In the genomic region with DNA sequence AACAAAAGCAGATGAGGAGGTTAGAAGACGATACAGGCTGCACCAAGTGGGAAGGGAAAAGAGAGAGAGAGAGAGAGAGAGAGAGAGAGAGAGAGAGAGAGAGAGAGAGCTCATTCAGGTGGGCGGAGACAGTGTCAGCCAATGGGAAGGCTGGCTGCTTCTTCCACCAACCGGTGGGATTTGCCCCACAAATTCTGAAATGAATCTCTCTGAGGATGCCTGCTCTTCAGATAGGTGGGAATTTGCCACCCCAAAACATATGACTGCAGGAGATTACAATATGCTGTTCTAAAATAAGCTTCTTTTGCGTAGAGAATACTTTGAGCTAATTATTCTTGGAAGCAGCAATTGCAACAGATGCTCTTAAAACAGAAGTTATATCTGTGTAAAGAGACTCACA, we compare ENCODE assay signal across 22 mouse cellular contexts. TPM values are rescaled to one million over a fixed set of nuclear protein-coding genes. Genes with fewer than 3 reads are reported as not detected.
DNase-seq lines count a peak whose midpoint lies in the region; ATAC-seq and TF ChIP-seq lines count a peak whose summit lies in the region.
"Had no signal": no experiment of that assay in that cellular context is flagged by ENCODE, and none has a peak within 500 bp of the region (broad histone marks: within the 10 kb centered on the region; RNA-seq: fewer than 3 reads in every experiment).

No protein-coding gene starts in this region.

- peak; percentile 13 for DNase-seq in left cerebral cortex, adult 11 months (ENCODE audit: low spot score)
- DNase-seq in left cerebral cortex, postnatal 4 days: no peak
- DNase-seq in layer of hippocampus, adult 9-11 months: peak; percentile 39
- peak; percentile 16 for DNase-seq in right cerebral cortex, postnatal 4 days
- no peak for DNase-seq in lung, postnatal 0 days (ENCODE audit: low spot score)
- no peak for DNase-seq in urinary bladder, postnatal 4 days (ENCODE audit: low spot score in 2 of 2)
- DNase-seq: adrenal gland, postnatal 14 days; cerebellum, postnatal 14 days; heart, adult 2 months; liver; lung, adult 18-20 months; thymus, adult 2 months had no signal

- H3K4me2 ChIP-seq in forebrain, embryonic 16.5 days (ENCODE audit: low read length): no peak overlapping the region
- H3K4me2 ChIP-seq in lung, postnatal 0 days (replicated peaks; ENCODE audit: low read depth, low read length): no peak overlapping the region
- H3K4me2 ChIP-seq: hindbrain, embryonic 12.5 days; neural tube, embryonic 13.5 days had no signal

- no peak for TF ChIP-seq EP300 in lung, postnatal 0 days (IDR thresholded peaks at IDR 0.05)

- H3K4me3 ChIP-seq in forebrain, embryonic 16.5 days (replicated peaks; ENCODE audit: low read length): no peak overlapping the region
- no peak overlapping the region for H3K4me3 ChIP-seq in lung, postnatal 0 days (ENCODE audit: low read depth, low read length)
- H3K4me3 ChIP-seq: erythroblast, embryonic 14.5 days; heart, adult 2 months; hindbrain, embryonic 12.5 days; neural tube, embryonic 13.5 days had no signal

- no peaks in the 10 kb centered on the region for H3K9me3 ChIP-seq in forebrain, embryonic 16.5 days (ENCODE audit: control insufficient read depth, low read length)
- H3K9me3 ChIP-seq in lung, postnatal 0 days (ENCODE audit: low read length): no peaks in the 10 kb centered on the region
- H3K9me3 ChIP-seq: hindbrain, embryonic 12.5 days; neural tube, embryonic 13.5 days had no signal

- TF ChIP-seq CTCF in lung, postnatal 0 days (IDR thresholded peaks at IDR 0.05): no peak

- H3K27me3 ChIP-seq in forebrain, embryonic 16.5 days (replicated peaks; ENCODE audit: control insufficient read depth, insufficient read depth, low read length): no peaks in the 10 kb centered on the region
- H3K27me3 ChIP-seq in lung, postnatal 0 days (replicated peaks; ENCODE audit: insufficient read depth, low read length): no peaks in the 10 kb centered on the region
- H3K27me3 ChIP-seq: hindbrain, embryonic 12.5 days had no signal

- H3K36me3 ChIP-seq in forebrain, embryonic 16.5 days (ENCODE audit: control insufficient read depth, insufficient read depth): no peaks in the 10 kb centered on the region
- no peaks in the 10 kb centered on the region for H3K36me3 ChIP-seq in lung, postnatal 0 days (ENCODE audit: insufficient read depth, low read length)
- H3K36me3 ChIP-seq: hindbrain, embryonic 12.5 days; neural tube, embryonic 13.5 days had no signal

- intact Hi-C loops in left cerebral cortex, postnatal 4 days (cut with DNase I): no loop called here

- 52% methylated on average over 4 of the region's 4 CpGs for WGBS in forebrain, embryonic 16.5 days
- 65% methylated on average over 4 of the region's 4 CpGs for WGBS in lung, postnatal 0 days

- H3K9ac ChIP-seq in forebrain, embryonic 16.5 days (replicated peaks; ENCODE audit: low read depth, low read length): no peak overlapping the region
- no peak overlapping the region for H3K9ac ChIP-seq in lung, postnatal 0 days (replicated peaks; ENCODE audit: low read depth)
- H3K9ac ChIP-seq: hindbrain, embryonic 12.5 days; neural tube, embryonic 13.5 days had no signal

- no peaks in the 10 kb centered on the region; the same call in 1 of the 2 replicates for H3K4me1 ChIP-seq in forebrain, embryonic 16.5 days (replicated peaks; ENCODE audit: control insufficient read depth, insufficient read depth, low read length)
- H3K4me1 ChIP-seq in lung, postnatal 0 days (ENCODE audit: insufficient read depth, low read depth, low read length): no peaks in the 10 kb centered on the region
- H3K4me1 ChIP-seq: hindbrain, embryonic 12.5 days; neural tube, embryonic 13.5 days had no signal

- no peak overlapping the region for H3K27ac ChIP-seq in forebrain, embryonic 16.5 days (ENCODE audit: low read length)
- H3K27ac ChIP-seq in lung, postnatal 0 days (ENCODE audit: low read length): no peak overlapping the region
- H3K27ac ChIP-seq: heart, adult 2 months; hindbrain, embryonic 12.5 days; kidney, postnatal 0 days; neural tube, embryonic 13.5 days had no signal

- peak; percentile 88 for ATAC-seq in forebrain, embryonic 16.5 days
- ATAC-seq in lung, postnatal 0 days: no peak
- ATAC-seq: CD4-positive, CD25-positive, alpha-beta regulatory T cell, adult 4 months; intestine, embryonic 16.5 days had no signal

RNA-seq across cellular contexts. Expression of gene Nms, which starts 9.5 kb away (rescaled TPM):
- total RNA-seq in left cerebral cortex, postnatal 4 days (2021): not detected
- polyA plus RNA-seq in forebrain, embryonic 16.5 days (2015; fragmentation: Nextera tagmentation; extraction: Ambion mirVana): 0.37 TPM in 2 replicates
- polyA plus RNA-seq in lung, postnatal 0 days (2015; fragmentation: Nextera tagmentation; extraction: Ambion mirVana): not detected in 2 replicates
- total RNA-seq: adrenal gland, postnatal 14 days; gastrocnemius, adult 8-10 months; heart, adult 2 months; left cerebral cortex, adult 8-10 months had no signal
- polyA plus RNA-seq: CD4-positive, CD25-positive, alpha-beta regulatory T cell, adult 4 months; erythroblast, embryonic 14.5 days; heart, adult 2 months; heart, postnatal 0 days; intestine, embryonic 16.5 days; kidney, postnatal 0 days had no signal

RNA-seq across cellular contexts. Expression of gene Chst10, which starts 31.5 kb away (rescaled TPM):
- 10 to 100 TPM; 67.4 to 68.4 TPM for total RNA-seq in left cerebral cortex, postnatal 4 days (2021)
- polyA plus RNA-seq in forebrain, embryonic 16.5 days (2015; fragmentation: Nextera tagmentation; extraction: Ambion mirVana): 47.1 and 55.8 TPM in 2 replicates
- 0.27 and 0.29 TPM in 2 replicates for polyA plus RNA-seq in lung, postnatal 0 days (2015; fragmentation: Nextera tagmentation; extraction: Ambion mirVana)

RNA-seq across cellular contexts. Expression of gene Pdcl3, which starts 55.9 kb away (rescaled TPM):
- 10 to 100 TPM; 64.4 to 68.7 TPM for total RNA-seq in left cerebral cortex, postnatal 4 days (2021)
- 175 and 182 TPM in 2 replicates for polyA plus RNA-seq in forebrain, embryonic 16.5 days (2015; fragmentation: Nextera tagmentation; extraction: Ambion mirVana)
- polyA plus RNA-seq in lung, postnatal 0 days (2015; fragmentation: Nextera tagmentation; extraction: Ambion mirVana): 139 and 155 TPM in 2 replicates

Comparison
In these comparisons a context has a peak if more than half of its experiments do, and no peak if none do; other contexts are left out.
1. DNase-seq: peak in left cerebral cortex, adult 11 months (single experiment), layer of hippocampus, adult 9-11 months (single experiment) and right cerebral cortex, postnatal 4 days (single experiment); none in left cerebral cortex, postnatal 4 days (single experiment), lung, postnatal 0 days (single experiment) and urinary bladder, postnatal 4 days (0 of 2).
2. RNA of gene Chst10, which starts 31.5 kb away (polyA plus RNA-seq): 47.1 to 55.8 TPM in forebrain, embryonic 16.5 days; 0.27 to 0.29 TPM in lung, postnatal 0 days; every median in the first group is over 10 times any median in the second.